Mouse (Mus musculus) embryonic facial prominence, embryonic 12.5 days (tissue): ENCODE data around the gene Itpkb. TPM values are rescaled to one million over a fixed set of nuclear protein-coding genes. Genes with fewer than 3 reads are reported as not detected.

Experiments used
- ATAC-seq: fragments of 200-750 bp; cut with Nextera tagmentation; 2 replicates; pipeline ENCODE4 v1.8.0; 2017; ENCODE audit not compliant: insufficient number of reproducible peaks, insufficient read depth, low FRiP score, low TSS enrichment
- H3K27ac ChIP-seq: fragments of 300-500 bp; sonication (generic); 2 replicates; pipeline ENCODE4 v1.5.1; 2016; ENCODE audit warnings: mild to moderate bottlenecking
- H3K27me3 ChIP-seq: fragments of 300-500 bp; sonication (generic); 2 replicates; pipeline ENCODE4 v1.6.1; 2016; ENCODE audit warnings: mild to moderate bottlenecking, moderate library complexity
- H3K36me3 ChIP-seq: fragments of 300-500 bp; sonication (generic); 2 replicates; pipeline ENCODE4 v1.6.1; 2016; ENCODE audit warnings: mild to moderate bottlenecking
- H3K4me1 ChIP-seq: fragments of 300-500 bp; sonication (generic); 2 replicates; pipeline ENCODE4 v1.6.1; 2016
- H3K4me2 ChIP-seq: fragments of 300-500 bp; sonication (generic); replicated peaks from 2 replicates; pipeline ENCODE4 v1.6.1; 2016; ENCODE audit warnings: mild to moderate bottlenecking, moderate library complexity
- H3K4me3 ChIP-seq: fragments of 300-500 bp; sonication (generic); 2 replicates; pipeline ENCODE4 v1.5.1; 2016; ENCODE audit warnings: mild to moderate bottlenecking
- H3K9ac ChIP-seq: fragments of 300-500 bp; sonication (generic); 2 replicates; pipeline ENCODE4 v1.6.1; 2016; ENCODE audit warnings: mild to moderate bottlenecking, moderate library complexity
- H3K9me3 ChIP-seq: fragments of 300-500 bp; sonication (generic); 2 replicates; pipeline ENCODE4 v1.6.1; 2016; ENCODE audit warnings: mild to moderate bottlenecking, moderate library complexity
- WGBS: fragments of 180-500 bp; shearing (Covaris S2); methylation state at CpG from one replicate; pipeline ENCODE4 v1.1.7; 2016; 5-methylcytosine and 5-hydroxymethylcytosine counted together
- polyA plus RNA-seq: library from polyadenylated mRNA; unstranded; fragments of >200 nt; fragmentation: Nextera tagmentation; extraction: Ambion mirVana; gene quantifications from 2 replicates; pipeline ENCODE4 v1.2.1, GENCODE M21; 2016

The Itpkb gene
- polyA plus RNA-seq, 1 experiment from 2014 or later: 12.8 TPM

DNA sequence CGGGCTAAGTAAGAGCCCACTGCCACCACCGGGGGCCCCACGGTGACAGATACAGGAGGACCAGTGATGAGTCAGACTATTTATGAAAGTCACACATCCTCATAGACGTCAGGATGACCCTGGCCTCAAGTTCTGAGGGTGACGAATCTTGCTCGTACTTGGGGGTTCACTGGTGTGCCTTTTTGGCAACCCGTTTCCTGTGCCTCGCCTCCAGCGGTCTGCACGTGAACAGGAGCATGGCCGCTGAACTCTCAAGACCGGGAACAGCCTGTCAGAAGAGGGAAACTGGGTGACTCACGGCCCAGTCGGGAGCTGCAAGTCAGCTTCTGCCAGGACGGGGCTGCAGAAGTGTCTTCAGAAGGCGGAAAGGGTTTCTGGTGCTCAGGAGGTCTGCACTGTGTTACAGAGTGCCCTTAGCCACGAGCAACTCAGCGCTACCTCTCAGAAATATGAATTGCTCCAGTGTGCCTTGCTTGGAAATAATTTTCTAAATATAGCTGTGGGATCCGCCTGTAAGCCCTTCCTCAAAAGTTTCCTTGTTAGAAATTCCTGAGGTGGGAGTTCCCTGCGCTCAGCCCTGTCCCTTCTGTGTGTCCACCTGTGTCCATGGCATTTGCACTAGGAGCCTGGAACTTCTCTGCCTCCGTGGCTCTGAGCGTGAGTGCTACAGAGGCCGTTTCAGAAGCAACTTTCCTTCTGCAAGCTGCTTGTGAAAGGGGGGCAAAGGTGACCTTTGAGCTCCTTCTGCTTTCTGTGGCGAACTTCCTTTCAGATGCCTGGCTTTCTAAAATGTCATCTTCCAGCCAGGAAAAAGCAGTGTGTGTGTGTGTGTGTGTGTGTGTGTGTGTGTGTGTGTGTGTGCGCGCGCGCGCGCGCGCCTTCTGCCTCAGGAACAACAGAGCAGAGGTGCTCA, 73.7 kb downstream of the Itpkb start:
- no peaks in the 10 kb centered on the region for H3K36me3 ChIP-seq
- H3K9me3 ChIP-seq: no peaks in the 10 kb centered on the region
- H3K4me3 ChIP-seq: no peak overlapping the region
- H3K27me3 ChIP-seq: no peaks in the 10 kb centered on the region
- peak overlapping the region; percentile 92 for H3K27ac ChIP-seq
- 0 out of 2 replicates have a peak overlapping the region, but pooled peaks have one; percentile 7 for H3K9ac ChIP-seq
- ATAC-seq: 0 out of 2 replicates have a peak, but pooled peaks have one; percentile 22
- WGBS: 55% methylated on average over 32 of the region's 32 CpGs
- H3K4me1 ChIP-seq: peaks cover 51% of the 10 kb centered on the region
- peak overlapping the region; percentile 23; the same call in 1 of the 2 replicates for H3K4me2 ChIP-seq

DNA sequence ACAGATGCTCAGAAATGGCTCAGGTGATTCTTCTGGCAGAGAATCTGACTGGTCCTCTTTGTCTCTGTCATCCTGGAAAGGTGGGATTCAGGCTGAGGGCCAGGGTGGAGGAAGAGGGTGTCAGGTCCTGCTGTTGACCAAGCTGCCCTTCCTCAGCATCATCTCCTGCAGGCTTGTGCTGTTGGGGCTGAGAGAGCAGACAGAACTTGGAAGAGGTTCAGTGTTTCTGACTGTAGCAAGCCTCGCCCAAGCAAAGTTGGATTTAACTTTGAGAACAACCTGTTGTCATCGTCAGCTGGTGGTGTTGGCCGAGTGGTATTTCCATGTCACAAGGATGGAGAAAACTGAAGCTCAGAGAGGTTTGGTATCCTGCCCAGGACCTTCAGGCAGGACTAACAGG, 74.4 kb downstream of the Itpkb start:
- no peak overlapping the region for H3K4me3 ChIP-seq
- H3K9me3 ChIP-seq: no peaks in the 10 kb centered on the region
- no peak for ATAC-seq
- no peak overlapping the region for H3K4me2 ChIP-seq
- no peak overlapping the region for H3K9ac ChIP-seq
- no peaks in the 10 kb centered on the region for H3K27me3 ChIP-seq
- 92% methylated on average over 3 of the region's 3 CpGs for WGBS
- peaks cover 56% of the 10 kb centered on the region for H3K4me1 ChIP-seq
- H3K36me3 ChIP-seq: no peaks in the 10 kb centered on the region
- H3K27ac ChIP-seq: peak overlapping the region; percentile 92

DNA sequence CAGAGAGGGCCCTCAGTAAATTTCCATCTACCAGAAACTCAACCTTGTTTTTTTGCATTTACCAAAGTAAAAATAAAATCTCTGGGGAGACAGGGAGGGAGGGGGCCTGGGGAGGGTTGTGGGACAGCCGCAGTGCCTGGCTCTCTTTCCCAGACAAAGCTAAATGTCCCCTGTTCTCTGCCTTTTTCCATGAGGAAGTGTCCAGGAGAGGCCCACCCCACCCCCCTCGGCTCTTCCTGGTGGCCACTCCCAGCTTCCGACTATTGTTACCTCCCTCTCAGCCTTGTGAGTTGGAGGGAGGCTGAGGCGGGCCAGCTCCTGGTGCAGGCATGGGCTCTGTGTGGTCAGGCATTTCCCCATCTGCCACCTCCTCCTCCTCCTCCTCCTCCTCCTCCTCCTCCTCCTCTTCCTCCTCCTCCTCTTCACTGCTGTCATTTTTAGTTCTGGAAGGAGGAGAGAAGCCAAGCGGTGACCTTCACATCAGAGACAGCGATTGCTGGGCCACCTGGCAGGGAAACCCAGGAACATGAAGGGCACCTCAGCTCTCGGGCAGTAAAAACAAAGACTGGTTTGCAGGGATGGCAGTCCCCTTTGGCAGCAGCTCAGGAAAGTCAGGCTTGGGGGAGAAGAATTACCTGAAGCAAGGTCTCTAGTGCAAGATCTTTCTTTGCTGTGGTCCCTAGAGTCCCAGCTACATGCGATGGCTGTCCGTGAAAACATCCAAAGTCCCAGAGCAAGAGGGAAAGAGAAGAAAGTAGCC, 75.5 kb downstream of the Itpkb start:
- Histone ChIP-seq H3K4me1 (peaks cover 60% of the 10 kb centered on the region), H3K4me2 (no peak overlapping the region), H3K36me3 (no peaks in the 10 kb centered on the region), H3K9ac (no peak overlapping the region), H3K27me3 (no peaks in the 10 kb centered on the region), H3K4me3 (no peak overlapping the region), H3K27ac (no peak overlapping the region), H3K9me3 (no peaks in the 10 kb centered on the region)
- ATAC-seq: no peak
- WGBS: 83% methylated on average over 9 of the region's 9 CpGs

DNA sequence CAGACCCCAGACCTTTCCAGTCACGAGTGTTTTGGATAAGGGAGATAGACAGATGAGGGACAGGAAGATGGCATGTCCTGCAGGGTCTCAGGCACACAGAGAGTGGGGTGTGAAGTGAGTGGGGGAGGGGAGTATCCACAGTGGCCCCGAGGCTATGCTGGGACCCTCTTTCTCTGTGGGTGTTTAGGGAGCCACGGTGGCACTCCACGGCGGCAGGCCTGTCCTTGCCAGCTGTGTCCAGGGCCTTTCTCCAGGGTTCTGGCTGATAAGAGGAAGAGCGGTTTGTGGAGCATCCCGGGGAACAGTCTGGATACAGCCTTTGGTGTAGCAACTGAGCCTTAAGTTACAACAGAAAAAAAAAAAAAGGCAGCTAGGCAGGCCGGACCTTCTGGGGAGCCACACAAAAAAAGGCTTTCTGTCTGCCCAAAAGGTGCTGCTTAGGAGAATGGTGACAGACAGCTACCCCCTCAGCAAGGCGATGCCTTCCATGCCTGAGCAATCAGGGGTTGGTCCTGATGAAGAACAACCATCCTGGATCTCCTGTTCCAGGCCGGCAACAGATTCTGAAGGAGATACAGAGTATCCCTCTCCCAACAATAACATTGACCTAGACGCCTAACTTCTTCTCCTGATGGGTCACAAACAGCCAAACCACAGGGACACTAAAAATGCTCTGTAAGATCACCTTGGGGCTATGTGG, 76.2 kb downstream of the Itpkb start:
- peaks cover 61% of the 10 kb centered on the region for H3K4me1 ChIP-seq
- no peak overlapping the region for H3K27ac ChIP-seq
- H3K9ac ChIP-seq: no peak overlapping the region
- no peaks in the 10 kb centered on the region for H3K36me3 ChIP-seq
- H3K9me3 ChIP-seq: no peaks in the 10 kb centered on the region
- ATAC-seq: no peak
- no peak overlapping the region for H3K4me3 ChIP-seq
- H3K4me2 ChIP-seq: peak overlapping the region; percentile 36; the same call in 1 of the 2 replicates
- no peaks in the 10 kb centered on the region for H3K27me3 ChIP-seq
- 73% methylated on average over 11 of the region's 11 CpGs for WGBS

DNA sequence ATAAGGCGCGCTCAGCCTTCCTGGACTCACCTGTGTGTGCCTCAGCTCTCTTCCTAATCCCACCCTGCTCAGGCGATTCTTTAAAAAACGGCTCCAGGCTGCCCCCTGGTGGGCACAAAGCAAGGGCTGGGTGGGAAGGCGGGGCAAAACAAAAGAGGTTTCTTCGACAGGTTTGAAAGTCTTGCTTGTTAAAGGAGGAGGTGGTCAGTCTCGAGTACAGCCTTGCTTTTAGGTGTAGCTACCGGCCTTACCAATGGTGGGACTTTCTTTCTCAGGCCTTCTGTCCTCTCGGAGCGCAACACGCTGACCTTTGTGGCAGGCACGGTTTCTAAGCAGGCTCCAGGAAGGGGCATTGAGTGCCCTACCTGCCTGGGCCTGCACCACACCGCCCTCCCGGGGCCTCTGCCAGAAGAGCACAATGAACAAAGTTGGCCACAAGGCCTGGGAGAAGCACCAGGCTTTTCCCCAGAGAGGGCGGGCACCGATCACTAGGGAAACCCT, 76.9 kb downstream of the Itpkb start:
- Histone ChIP-seq H3K4me1 (peaks cover 60% of the 10 kb centered on the region), H3K27ac (0 out of 2 replicates have a peak overlapping the region, but pooled peaks have one; percentile 37)

DNA sequence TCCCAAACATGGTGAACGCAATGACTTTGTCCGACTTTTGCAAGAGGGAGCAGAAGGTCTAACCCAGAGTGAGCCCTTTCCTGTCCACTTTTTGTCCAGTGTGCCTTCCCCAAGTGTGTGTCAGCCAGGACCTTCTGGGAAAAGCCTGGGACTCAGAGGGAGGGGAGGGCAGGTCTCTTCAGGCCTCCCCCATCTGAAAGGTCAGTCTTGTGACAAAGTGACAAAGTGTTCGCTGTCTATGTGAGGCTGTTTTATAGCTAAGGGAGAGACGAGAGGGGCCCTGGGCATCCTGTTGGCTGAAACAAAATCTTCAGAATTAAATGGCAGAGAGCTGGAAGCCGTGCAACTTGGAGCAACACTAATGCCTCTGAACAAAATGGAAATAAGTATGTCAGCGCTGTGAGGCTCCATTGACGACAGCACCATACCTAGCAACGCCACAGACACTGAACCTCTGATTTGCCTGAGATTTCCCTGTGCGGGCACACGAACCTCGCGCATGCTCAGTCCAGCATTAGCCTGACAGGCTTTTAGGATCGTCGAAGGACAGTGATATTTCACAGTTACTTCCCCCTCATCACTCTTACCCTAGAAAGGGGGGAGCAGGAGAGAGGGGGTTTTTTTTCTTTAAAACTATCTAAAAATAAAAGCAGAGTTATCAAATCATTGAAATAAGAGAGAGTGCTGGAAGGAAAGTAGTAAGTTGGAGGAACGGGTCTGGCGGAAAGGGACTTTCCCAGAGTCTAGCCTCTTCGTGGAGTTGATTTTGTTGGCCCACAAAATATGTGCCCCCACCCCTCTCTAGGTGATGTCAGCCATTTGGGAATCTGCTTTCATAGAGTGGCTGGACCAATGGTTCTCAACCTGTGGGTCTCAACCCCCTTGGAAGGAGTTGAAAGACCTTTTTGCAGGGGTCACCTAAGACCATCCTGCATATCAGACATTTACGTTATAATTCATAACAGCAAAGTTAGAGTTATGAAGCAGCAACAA, 77.7 kb downstream of the Itpkb start:
- Histone ChIP-seq H3K4me3 (no peak overlapping the region), H3K9ac (no peak overlapping the region), H3K4me2 (no peak overlapping the region), H3K9me3 (no peaks in the 10 kb centered on the region), H3K27ac (0 out of 2 replicates have a peak overlapping the region, but pooled peaks have one; percentile 37), H3K36me3 (no peaks in the 10 kb centered on the region), H3K27me3 (no peaks in the 10 kb centered on the region), H3K4me1 (peaks cover 52% of the 10 kb centered on the region)
- no peak for ATAC-seq
- 76% methylated on average over 18 of the region's 18 CpGs for WGBS

More for the DNA sequence above, 76.9 kb downstream of the Itpkb start:
- H3K9me3 ChIP-seq: no peaks in the 10 kb centered on the region
- no peaks in the 10 kb centered on the region for H3K36me3 ChIP-seq
- no peak for ATAC-seq
- H3K9ac ChIP-seq: peak overlapping the region; percentile 29; the same call in 1 of the 2 replicates
- 10% methylated on average over 16 of the region's 16 CpGs for WGBS
- H3K27me3 ChIP-seq: no peaks in the 10 kb centered on the region
- H3K4me2 ChIP-seq: peak overlapping the region; percentile 36
- no peak overlapping the region for H3K4me3 ChIP-seq

DNA sequence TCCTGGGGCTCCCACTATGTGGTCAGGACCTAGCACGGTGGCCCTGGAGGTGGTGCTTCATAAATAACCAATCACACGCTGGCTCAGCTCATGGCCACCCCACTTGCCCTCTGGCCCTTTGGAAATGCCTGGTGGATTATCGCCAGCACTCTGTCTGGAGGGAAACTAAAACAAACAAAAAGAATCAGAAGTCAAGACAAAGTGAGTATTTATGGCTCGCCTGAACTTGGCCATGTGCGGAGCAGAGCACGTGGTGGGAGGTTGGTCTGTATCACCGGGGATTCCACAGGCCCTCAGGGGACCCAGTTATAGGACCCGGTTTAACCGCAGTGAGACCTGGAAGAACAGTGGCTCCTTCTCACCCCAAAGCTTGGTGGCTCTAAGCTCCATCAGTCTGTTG, 78.5 kb downstream of the Itpkb start:
- Histone ChIP-seq H3K27ac (no peak overlapping the region), H3K36me3 (0 out of 2 replicates have a peak, but pooled peaks cover 7% of the 10 kb centered on the region), H3K4me3 (no peak overlapping the region), H3K27me3 (no peaks in the 10 kb centered on the region), H3K4me2 (no peak overlapping the region), H3K9me3 (no peaks in the 10 kb centered on the region), H3K9ac (no peak overlapping the region), H3K4me1 (peaks cover 44% of the 10 kb centered on the region)
- no peak for ATAC-seq
- WGBS: 40% methylated on average over 9 of the region's 9 CpGs

DNA sequence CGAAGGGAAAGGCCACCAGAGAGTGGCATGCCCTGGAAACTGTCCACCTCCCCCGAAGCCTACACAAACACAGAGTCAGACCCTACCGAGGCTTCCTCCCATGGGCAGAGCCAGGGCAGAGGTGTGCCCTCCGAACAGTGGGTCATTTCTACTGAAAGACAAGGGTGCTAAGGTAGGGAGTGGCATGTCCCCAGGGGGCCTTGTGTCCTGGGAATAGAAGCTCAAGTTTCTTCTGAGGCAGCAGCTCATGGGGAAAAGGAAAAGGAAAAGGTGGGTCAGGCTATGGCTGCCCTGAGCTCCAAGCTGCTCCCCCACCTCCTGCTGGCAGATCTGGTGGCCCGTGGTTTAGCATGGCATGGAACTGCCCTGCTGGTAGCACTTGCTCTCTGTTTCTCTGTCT, 79.5 kb downstream of the Itpkb start:
- WGBS: 66% methylated on average over 5 of the region's 5 CpGs
- Histone ChIP-seq H3K4me1 (peaks cover 34% of the 10 kb centered on the region), H3K36me3 (peaks cover 16% of the 10 kb centered on the region; the same call in 1 of the 2 replicates), H3K27ac (no peak overlapping the region), H3K9me3 (no peaks in the 10 kb centered on the region), H3K4me3 (no peak overlapping the region), H3K4me2 (no peak overlapping the region), H3K9ac (no peak overlapping the region), H3K27me3 (no peaks in the 10 kb centered on the region)
- ATAC-seq: no peak

DNA sequence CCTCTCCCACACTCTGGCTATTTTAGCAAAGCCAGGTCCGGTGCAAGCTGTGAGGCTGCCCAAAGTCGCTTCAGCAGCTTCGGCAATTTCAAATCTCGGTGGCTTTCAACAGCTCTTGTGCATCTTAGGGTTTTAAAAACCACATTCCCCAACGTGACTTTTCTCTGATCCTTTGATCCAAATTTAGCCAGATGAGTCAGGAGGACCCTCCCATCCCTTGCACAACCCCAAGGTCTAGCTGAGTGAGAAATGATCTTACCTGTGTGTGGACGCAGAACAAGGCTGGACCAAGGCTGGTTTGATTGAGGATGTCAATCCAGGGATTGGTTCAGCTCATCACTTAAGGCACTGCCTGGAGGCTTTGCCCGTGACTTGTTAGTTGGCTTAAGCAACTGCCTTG, 80.0 kb downstream of the Itpkb start:
- no peaks in the 10 kb centered on the region for H3K27me3 ChIP-seq
- peaks cover 19% of the 10 kb centered on the region for H3K36me3 ChIP-seq
- peaks cover 31% of the 10 kb centered on the region for H3K4me1 ChIP-seq
- no peaks in the 10 kb centered on the region for H3K9me3 ChIP-seq
- H3K9ac ChIP-seq: no peak overlapping the region
- no peak overlapping the region for H3K4me2 ChIP-seq
- 66% methylated on average over 7 of the region's 7 CpGs for WGBS
- H3K4me3 ChIP-seq: no peak overlapping the region
- ATAC-seq: no peak
- no peak overlapping the region for H3K27ac ChIP-seq

DNA sequence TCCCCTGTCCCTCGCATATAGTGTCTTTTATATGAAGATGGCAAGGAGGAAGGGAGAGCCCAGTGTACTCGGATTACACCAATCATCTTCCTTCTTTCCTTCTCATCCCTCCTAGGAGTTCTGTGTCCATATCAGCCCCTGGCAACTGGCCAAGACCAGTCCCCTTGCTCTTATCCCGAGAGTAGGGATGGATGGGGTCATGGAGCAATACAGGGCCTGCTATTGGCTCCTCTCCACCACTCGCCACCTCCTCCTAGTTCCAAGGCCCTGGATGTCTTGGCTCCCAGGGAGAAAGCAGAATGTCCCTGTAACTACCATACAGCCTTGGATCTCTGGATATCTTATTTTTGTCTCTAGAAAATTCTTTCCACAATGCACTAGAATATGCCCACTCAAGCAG, 84.8 kb downstream of the Itpkb start:
- Histone ChIP-seq H3K9ac (no peak overlapping the region), H3K27me3 (no peaks in the 10 kb centered on the region), H3K9me3 (no peaks in the 10 kb centered on the region), H3K36me3 (peaks cover 48% of the 10 kb centered on the region), H3K4me3 (no peak overlapping the region), H3K4me1 (0 out of 2 replicates have a peak, but pooled peaks cover 5% of the 10 kb centered on the region), H3K27ac (no peak overlapping the region), H3K4me2 (no peak overlapping the region)
- no peak for ATAC-seq
- 63% methylated on average over 4 of the region's 4 CpGs for WGBS
